Mouse (Mus musculus) MN1 (cell line): ENCODE data around the gene Hinfp.
"Not testable (repeated sequence)": the region's sequence is repeated elsewhere in the genome, so short reads cannot be mapped to it uniquely, and the experiment has no call there.

Source experiments
- DNase-seq: peaks from one replicate; pipeline ENCODE4 v3.0.0-alpha.2; 2016; ENCODE audit warnings: low spot score

The Hinfp gene

GRCm38 (mm10) chr9:44305466-44306079 lies at the start of gene Hinfp:
Gene Hinfp (minus strand): TSS chr9:44305671.
- peak; percentile 100 for DNase-seq

DNA sequence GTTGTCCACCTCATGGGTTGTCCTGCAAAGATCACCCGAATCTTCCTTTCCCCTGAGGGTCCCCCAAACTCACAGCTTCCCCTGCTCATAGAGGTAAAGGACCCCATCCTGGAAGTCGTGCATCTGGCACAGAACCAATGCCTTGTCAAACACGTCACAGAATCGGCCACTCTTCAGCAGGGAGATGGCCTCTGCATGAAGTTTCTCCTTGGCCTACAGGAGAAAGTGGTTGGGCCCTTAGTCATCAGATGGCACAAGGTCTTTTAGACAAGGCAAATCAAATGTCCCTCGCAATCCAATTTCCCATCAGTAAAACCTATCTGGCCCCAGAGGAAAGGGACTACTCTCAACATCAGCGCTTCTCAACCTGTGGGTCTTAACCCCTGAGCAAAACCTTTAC lies 47.7 kb upstream of the Hinfp start:
- no peak for DNase-seq

- DNase-seq: no peak
Measured at GRCm38 (mm10) chr9:44352337-44352736, 46.9 kb upstream of the Hinfp start.

DNA sequence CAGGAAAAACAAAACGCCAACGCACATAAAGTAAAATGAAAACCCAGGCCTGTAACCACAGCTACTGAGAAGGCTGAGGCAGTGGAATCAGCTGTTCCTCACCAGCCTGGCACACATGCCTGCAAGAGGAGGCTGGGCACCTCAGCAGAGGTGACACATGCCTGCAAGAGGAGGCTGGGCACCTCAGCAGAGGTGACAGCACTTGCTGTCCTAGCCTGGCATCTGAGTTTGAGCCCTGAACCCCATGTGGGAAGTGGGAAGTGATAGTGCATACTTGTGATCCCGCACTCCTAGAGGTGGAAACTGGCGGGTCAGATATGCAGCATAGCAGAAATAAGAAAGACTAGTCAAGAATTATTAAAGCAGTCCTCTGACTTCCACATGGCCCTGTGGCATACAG lies 45.9 kb upstream of the Hinfp start:
- DNase-seq: no peak

GRCm38 (mm10) chr9:44348546-44348945 lies 43.1 kb upstream of the Hinfp start:
- no peak for DNase-seq

DNA sequence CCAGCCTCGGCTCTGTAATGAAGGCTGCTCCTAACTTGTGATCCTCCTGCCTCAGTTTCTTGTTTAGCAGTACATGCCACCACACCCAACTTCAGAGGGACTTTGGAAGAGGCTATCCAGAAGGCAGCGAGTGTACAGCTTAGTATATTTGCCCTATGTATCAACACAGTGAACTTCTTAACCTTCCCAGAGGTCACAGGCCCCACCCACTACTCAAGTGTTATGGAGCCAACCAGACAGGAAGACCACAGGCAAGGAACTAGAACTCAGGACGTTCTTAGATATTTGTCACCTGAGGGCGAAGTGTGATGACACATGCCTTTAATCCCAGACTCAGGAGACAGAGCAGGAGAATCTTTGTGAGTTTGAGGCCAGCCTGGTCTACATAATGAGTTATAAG lies 42.1 kb upstream of the Hinfp start:
- DNase-seq: no peak

- DNase-seq: no peak
Measured at GRCm38 (mm10) chr9:44347166-44347565, 41.7 kb upstream of the Hinfp start.

- DNase-seq: no peak
Measured at GRCm38 (mm10) chr9:44345570-44346433, 40.3 kb upstream of the Hinfp start.

GRCm38 (mm10) chr9:44343781-44344421 lies 38.4 kb upstream of the Hinfp start, which contains the start of gene Hmbs:
Gene Hmbs (minus strand): TSS chr9:44344228.
- DNase-seq: peak; percentile 91

GRCm38 (mm10) chr9:44343290-44343689 lies 37.8 kb upstream of the Hinfp start:
- DNase-seq: no peak

- DNase-seq: no peak
Measured at GRCm38 (mm10) chr9:44342605-44343004, 37.1 kb upstream of the Hinfp start.

DNA sequence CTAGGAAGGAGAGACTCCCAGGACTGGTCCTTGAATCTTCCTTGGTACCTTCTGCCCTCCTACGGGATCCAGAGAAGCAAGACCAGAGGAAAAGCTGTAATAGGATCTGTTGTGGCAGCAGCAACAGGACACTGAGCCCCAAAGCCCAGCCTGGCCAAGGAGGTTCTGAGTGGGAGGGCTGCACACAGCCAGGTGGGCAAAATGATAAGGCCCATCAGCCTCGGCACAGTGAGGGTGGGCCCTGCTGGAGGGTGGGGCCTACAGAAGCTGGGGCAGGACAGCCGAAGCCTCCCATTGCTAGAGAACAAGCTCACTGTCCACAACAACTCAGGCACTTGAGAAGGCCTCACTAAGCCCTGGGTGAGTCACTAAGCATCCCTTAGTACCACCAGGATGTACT lies 36.7 kb upstream of the Hinfp start:
- DNase-seq: no peak

DNA sequence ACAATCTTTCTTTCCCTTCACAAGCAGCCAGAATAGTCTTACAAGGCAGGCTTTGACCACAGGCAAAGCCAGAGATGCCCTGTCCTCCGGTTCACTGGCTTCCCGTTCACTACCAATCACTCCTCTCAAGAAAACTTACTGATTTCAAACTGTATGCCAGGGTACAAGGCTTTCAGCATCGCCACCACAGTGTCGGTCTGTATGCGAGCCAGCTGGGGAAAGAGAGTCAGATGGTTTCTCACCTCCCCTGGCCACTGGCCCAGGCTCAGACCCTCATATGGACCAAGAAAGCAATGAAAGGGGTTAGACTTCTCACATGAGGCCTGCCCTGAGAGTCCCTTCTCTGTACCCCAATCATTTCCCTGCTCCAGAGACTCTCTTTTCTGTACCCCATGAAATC lies 36.0 kb upstream of the Hinfp start:
- no peak for DNase-seq

DNA sequence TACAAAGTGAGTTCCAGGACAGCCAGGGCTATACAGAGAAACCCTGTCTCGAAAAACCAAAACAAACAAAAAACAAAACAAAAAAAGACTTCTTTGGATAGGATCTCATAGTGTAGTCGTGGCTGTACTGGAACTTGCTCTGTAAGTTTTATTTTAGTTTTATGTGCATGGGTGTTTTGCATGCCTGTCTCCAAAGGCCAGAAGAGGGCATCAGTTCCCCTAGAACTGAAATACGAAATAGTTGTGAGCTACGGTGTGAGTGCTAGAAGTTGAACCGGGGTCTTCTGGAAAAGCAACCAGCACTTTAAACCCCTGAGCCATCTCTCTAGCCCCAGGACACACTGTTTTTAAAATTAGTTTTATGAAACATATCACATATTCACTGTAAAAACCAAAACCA lies 33.1 kb upstream of the Hinfp start:
- DNase-seq: no peak

DNA sequence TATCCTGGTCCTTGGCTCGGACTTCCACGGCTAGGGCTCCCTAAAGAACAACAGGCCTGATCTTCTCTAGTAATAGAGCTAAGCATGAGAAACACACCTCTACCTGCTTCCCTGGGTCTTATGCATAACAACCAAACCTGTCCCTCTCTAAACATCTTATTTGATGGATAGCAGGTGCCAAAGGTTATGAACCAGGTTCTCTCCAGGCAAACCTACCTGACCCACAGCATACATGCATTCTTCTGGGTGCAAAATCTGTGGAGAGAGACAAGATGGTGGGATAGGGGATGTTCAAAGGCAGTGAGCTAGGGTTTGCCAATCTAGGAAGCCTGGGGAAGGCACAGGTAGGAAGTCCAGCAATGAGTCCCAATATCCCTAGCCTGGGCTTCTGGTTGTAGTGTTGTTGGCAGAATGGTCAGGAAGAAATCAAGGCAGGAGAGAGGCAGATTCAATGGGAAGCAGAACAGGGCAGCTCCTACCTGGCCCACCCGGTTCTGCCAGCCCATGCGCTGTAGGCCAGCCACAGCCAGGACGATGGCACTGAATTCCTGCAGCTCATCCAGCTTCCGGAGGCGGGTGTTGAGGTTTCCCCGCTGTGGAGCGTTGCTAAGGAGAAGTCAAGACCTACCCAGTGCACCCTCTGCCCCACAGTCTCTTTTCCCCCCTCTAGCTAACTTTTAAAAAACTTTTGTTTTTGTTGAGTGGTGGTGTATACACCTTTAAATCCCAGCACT lies 32.1 kb upstream of the Hinfp start:
- no peak for DNase-seq

DNA sequence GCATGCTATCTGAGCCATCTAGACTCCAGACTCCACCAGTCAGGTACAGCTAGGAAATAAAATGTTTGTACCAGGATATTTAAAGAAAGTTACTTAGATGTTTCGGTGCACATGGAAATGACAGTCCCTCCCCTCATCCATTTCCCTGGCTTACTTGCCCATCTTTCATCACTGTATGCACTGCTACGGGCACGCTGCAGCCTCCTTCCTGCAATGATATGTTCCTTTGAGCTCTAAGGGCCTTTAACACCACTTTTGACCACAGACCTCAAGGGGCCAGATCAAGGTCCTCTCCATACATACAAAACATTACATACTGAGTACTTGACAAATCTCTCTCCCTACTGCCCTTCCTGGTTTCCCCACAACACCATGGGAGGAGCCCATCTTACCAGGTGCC lies 31.5 kb upstream of the Hinfp start:
- DNase-seq: no peak

DNA sequence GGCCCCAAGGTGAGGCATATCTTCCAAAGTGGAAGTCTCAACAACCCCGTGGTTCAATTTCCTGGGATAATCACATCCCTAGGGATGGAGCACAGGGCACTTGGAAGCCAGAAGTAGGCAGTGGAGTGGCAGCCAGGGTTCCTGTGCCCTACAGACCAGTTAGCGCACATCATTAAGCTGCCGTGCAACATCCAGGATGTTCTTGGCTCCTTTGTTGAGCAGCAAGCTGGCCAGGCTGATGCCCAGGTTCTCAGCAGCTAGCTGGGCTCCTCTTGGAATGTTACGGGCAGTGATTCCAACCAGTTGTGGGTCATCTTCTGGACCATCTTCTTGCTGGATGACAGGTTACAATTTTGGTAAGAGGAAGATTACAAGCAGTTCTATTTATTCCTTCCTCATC lies 31.0 kb upstream of the Hinfp start:
- not testable (repeated sequence) for DNase-seq

GRCm38 (mm10) chr9:44336093-44336406 lies 30.6 kb upstream of the Hinfp start:
- no peak for DNase-seq

- DNase-seq: peak; percentile 58
Measured at GRCm38 (mm10) chr9:44335331-44336092, 30.0 kb upstream of the Hinfp start.

DNA sequence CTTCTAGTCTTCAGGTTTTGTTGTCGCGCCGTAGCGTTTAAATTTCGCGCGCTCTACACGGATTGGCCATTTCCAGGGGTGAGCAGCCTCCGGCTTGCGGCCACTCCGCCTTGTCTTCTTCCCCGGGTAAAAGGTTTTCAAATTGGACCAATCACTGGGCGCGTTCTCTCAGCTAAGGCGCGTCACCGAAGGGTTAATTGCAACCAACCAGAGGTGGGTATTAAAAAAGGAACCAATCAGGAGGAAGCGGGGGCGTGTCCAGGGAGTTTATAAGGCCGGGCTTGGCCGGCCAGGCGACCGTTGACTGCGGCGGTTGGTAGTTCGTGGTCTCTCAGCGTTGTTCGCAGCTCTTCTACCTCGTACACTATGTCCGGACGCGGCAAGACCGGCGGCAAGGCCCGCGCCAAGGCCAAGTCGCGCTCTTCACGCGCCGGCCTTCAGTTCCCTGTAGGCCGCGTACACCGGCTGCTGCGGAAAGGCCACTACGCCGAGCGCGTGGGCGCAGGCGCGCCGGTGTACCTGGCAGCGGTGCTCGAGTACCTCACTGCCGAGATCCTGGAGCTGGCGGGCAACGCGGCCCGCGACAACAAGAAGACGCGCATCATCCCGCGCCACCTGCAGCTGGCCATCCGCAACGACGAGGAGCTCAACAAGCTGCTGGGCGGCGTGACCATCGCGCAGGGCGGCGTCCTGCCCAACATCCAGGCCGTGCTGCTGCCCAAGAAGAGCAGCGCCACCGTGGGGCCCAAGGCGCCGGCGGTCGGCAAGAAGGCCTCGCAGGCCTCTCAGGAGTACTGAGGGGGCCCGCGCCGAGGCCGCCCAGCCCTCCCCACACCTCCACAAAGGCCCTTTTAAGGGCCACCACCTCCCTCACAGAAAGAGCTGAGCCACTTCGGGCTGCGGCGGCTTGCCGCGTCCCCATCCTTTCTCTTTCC lies 29.2 kb upstream of the Hinfp start, which contains the start of gene H2afx:
Gene H2afx (plus strand): TSS at position 299 of the 935 bp plus-strand sequence.
- DNase-seq: peak; percentile 99
